Mouse (Mus musculus): ENCODE measurements at regions not wholly inside any gene's neighbourhood (a gene's known extent, or its start where the extent isn't known, plus 50 kb on each side); places are given as distances from the start of the nearest gene placed in this dataset.
A peak's percentile ranks its signal among the peaks of the same experiment; 100 is the strongest.

- no peak overlapping the region for H3K27ac ChIP-seq (ENCODE audit: low read length)
Observed at GRCm38 (mm10) chr10:17355476-17355875, 367.5 kb upstream of the Cited2 start.

GRCm38 (mm10) chr10:17356041-17356440 is 367.0 kb upstream of the Cited2 start:
- Histone ChIP-seq H3K27me3 (ENCODE audit: control insufficient read depth, insufficient read depth, low read length) (no peaks in the 10 kb centered on the region), H3K9ac (ENCODE audit: low read length) (no peak overlapping the region), H3K27ac (ENCODE audit: low read length) (no peak overlapping the region), H3K36me3 (ENCODE audit: control insufficient read depth, insufficient read depth, low read length) (no peaks in the 10 kb centered on the region), H3K9me3 (replicated peaks; ENCODE audit: control insufficient read depth, low read length) (no peaks in the 10 kb centered on the region), H3K4me2 (ENCODE audit: low read depth, low read length) (no peak overlapping the region), H3K4me3 (replicated peaks; ENCODE audit: low read length) (no peak overlapping the region), H3K4me1 (ENCODE audit: control insufficient read depth, insufficient read depth, low read length) (no peaks in the 10 kb centered on the region)
- ATAC-seq (ENCODE audit: insufficient read depth, low FRiP score): no peak
- 31% methylated on average over 3 of the region's 3 CpGs for WGBS

More at GRCm38 (mm10) chr10:17355476-17355875, 367.5 kb upstream of the Cited2 start:
- ATAC-seq (ENCODE audit: insufficient read depth, low FRiP score): no peak
- Histone ChIP-seq H3K4me3 (replicated peaks; ENCODE audit: low read length) (no peak overlapping the region), H3K36me3 (ENCODE audit: control insufficient read depth, insufficient read depth, low read length) (no peaks in the 10 kb centered on the region), H3K9ac (ENCODE audit: low read length) (no peak overlapping the region), H3K4me2 (ENCODE audit: low read depth, low read length) (no peak overlapping the region), H3K9me3 (replicated peaks; ENCODE audit: control insufficient read depth, low read length) (no peaks in the 10 kb centered on the region), H3K27me3 (ENCODE audit: control insufficient read depth, insufficient read depth, low read length) (no peaks in the 10 kb centered on the region), H3K4me1 (ENCODE audit: control insufficient read depth, insufficient read depth, low read length) (no peaks in the 10 kb centered on the region)
- WGBS: 52% methylated on average over 4 of the region's 4 CpGs

- WGBS: 77% methylated on average over 3 of the region's 3 CpGs
- H3K9ac ChIP-seq (ENCODE audit: low read length): no peak overlapping the region
- no peak overlapping the region for H3K27ac ChIP-seq (ENCODE audit: low read length)
- H3K4me2 ChIP-seq (ENCODE audit: low read depth, low read length): no peak overlapping the region
- H3K36me3 ChIP-seq (ENCODE audit: control insufficient read depth, insufficient read depth, low read length): no peaks in the 10 kb centered on the region
- H3K27me3 ChIP-seq (ENCODE audit: control insufficient read depth, insufficient read depth, low read length): no peaks in the 10 kb centered on the region
- ATAC-seq (ENCODE audit: insufficient read depth, low FRiP score): no peak
- peaks cover 3% of the 10 kb centered on the region; the same call in 1 of the 2 replicates for H3K4me1 ChIP-seq (ENCODE audit: control insufficient read depth, insufficient read depth, low read length)
- H3K4me3 ChIP-seq (replicated peaks; ENCODE audit: low read length): no peak overlapping the region
- no peaks in the 10 kb centered on the region for H3K9me3 ChIP-seq (replicated peaks; ENCODE audit: control insufficient read depth, low read length)
Observed at GRCm38 (mm10) chr10:17362643-17363042, 360.4 kb upstream of the Cited2 start.

GRCm38 (mm10) chr10:17366042-17366740 is 356.8 kb upstream of the Cited2 start:
- Histone ChIP-seq H3K36me3 (ENCODE audit: control insufficient read depth, insufficient read depth, low read length) (no peaks in the 10 kb centered on the region), H3K4me1 (ENCODE audit: control insufficient read depth, insufficient read depth, low read length) (peaks cover 3% of the 10 kb centered on the region; the same call in 1 of the 2 replicates), H3K4me2 (ENCODE audit: low read depth, low read length) (no peak overlapping the region), H3K4me3 (replicated peaks; ENCODE audit: low read length) (no peak overlapping the region), H3K9ac (ENCODE audit: low read length) (no peak overlapping the region), H3K9me3 (replicated peaks; ENCODE audit: control insufficient read depth, low read length) (no peaks in the 10 kb centered on the region), H3K27ac (ENCODE audit: low read length) (no peak overlapping the region), H3K27me3 (ENCODE audit: control insufficient read depth, insufficient read depth, low read length) (no peaks in the 10 kb centered on the region)
- 69% methylated on average over 3 of the region's 3 CpGs for WGBS
- ATAC-seq (ENCODE audit: insufficient read depth, low FRiP score): no peak

GRCm38 (mm10) chr10:17367026-17367425 is 356.0 kb upstream of the Cited2 start:
- Histone ChIP-seq H3K27me3 (ENCODE audit: control insufficient read depth, insufficient read depth, low read length) (no peaks in the 10 kb centered on the region), H3K4me3 (replicated peaks; ENCODE audit: low read length) (no peak overlapping the region), H3K36me3 (ENCODE audit: control insufficient read depth, insufficient read depth, low read length) (no peaks in the 10 kb centered on the region), H3K9me3 (replicated peaks; ENCODE audit: control insufficient read depth, low read length) (no peaks in the 10 kb centered on the region), H3K9ac (ENCODE audit: low read length) (no peak overlapping the region), H3K4me2 (ENCODE audit: low read depth, low read length) (no peak overlapping the region), H3K27ac (ENCODE audit: low read length) (no peak overlapping the region), H3K4me1 (ENCODE audit: control insufficient read depth, insufficient read depth, low read length) (peaks cover 3% of the 10 kb centered on the region; the same call in 1 of the 2 replicates)
- 29% methylated on average over 5 of the region's 5 CpGs for WGBS
- peak; percentile 21; the same call in 1 of the 2 replicates for ATAC-seq (ENCODE audit: insufficient read depth, low FRiP score)

- Histone ChIP-seq H3K4me1 (ENCODE audit: control insufficient read depth, insufficient read depth, low read length) (peaks cover 3% of the 10 kb centered on the region; the same call in 1 of the 2 replicates), H3K9ac (ENCODE audit: low read length) (no peak overlapping the region), H3K36me3 (ENCODE audit: control insufficient read depth, insufficient read depth, low read length) (no peaks in the 10 kb centered on the region), H3K4me2 (ENCODE audit: low read depth, low read length) (no peak overlapping the region), H3K4me3 (replicated peaks; ENCODE audit: low read length) (no peak overlapping the region), H3K27ac (ENCODE audit: low read length) (no peak overlapping the region), H3K27me3 (ENCODE audit: control insufficient read depth, insufficient read depth, low read length) (no peaks in the 10 kb centered on the region), H3K9me3 (replicated peaks; ENCODE audit: control insufficient read depth, low read length) (no peaks in the 10 kb centered on the region)
- ATAC-seq (ENCODE audit: insufficient read depth, low FRiP score): no peak
Observed at GRCm38 (mm10) chr10:17367430-17367829, 355.6 kb upstream of the Cited2 start.

GRCm38 (mm10) chr10:17368636-17369035 is 354.4 kb upstream of the Cited2 start:
- 70% methylated on average over 1 of the region's 1 CpGs for WGBS
- Histone ChIP-seq H3K27me3 (ENCODE audit: control insufficient read depth, insufficient read depth, low read length) (no peaks in the 10 kb centered on the region), H3K27ac (ENCODE audit: low read length) (no peak overlapping the region), H3K36me3 (ENCODE audit: control insufficient read depth, insufficient read depth, low read length) (no peaks in the 10 kb centered on the region), H3K4me2 (ENCODE audit: low read depth, low read length) (no peak overlapping the region), H3K9me3 (replicated peaks; ENCODE audit: control insufficient read depth, low read length) (no peaks in the 10 kb centered on the region), H3K4me1 (ENCODE audit: control insufficient read depth, insufficient read depth, low read length) (peaks cover 3% of the 10 kb centered on the region; the same call in 1 of the 2 replicates), H3K4me3 (replicated peaks; ENCODE audit: low read length) (no peak overlapping the region), H3K9ac (ENCODE audit: low read length) (no peak overlapping the region)
- ATAC-seq (ENCODE audit: insufficient read depth, low FRiP score): no peak

- Histone ChIP-seq H3K4me2 (ENCODE audit: low read depth, low read length) (no peak overlapping the region), H3K36me3 (ENCODE audit: control insufficient read depth, insufficient read depth, low read length) (no peaks in the 10 kb centered on the region), H3K9me3 (replicated peaks; ENCODE audit: control insufficient read depth, low read length) (no peaks in the 10 kb centered on the region), H3K27ac (ENCODE audit: low read length) (no peak overlapping the region), H3K4me3 (replicated peaks; ENCODE audit: low read length) (no peak overlapping the region), H3K9ac (ENCODE audit: low read length) (no peak overlapping the region), H3K4me1 (ENCODE audit: control insufficient read depth, insufficient read depth, low read length) (no peaks in the 10 kb centered on the region), H3K27me3 (ENCODE audit: control insufficient read depth, insufficient read depth, low read length) (no peaks in the 10 kb centered on the region)
- WGBS: 63% methylated on average over 2 of the region's 2 CpGs
- no peak for ATAC-seq (ENCODE audit: insufficient read depth, low FRiP score)
Observed at GRCm38 (mm10) chr10:17372905-17373304, 350.1 kb upstream of the Cited2 start.

- H3K27me3 ChIP-seq (ENCODE audit: control insufficient read depth, insufficient read depth, low read length): no peaks in the 10 kb centered on the region
- H3K9ac ChIP-seq (ENCODE audit: low read length): no peak overlapping the region
- no peak overlapping the region for H3K27ac ChIP-seq (ENCODE audit: low read length)
- no peaks in the 10 kb centered on the region for H3K4me1 ChIP-seq (ENCODE audit: control insufficient read depth, insufficient read depth, low read length)
- no peaks in the 10 kb centered on the region for H3K36me3 ChIP-seq (ENCODE audit: control insufficient read depth, insufficient read depth, low read length)
- no peak overlapping the region for H3K4me2 ChIP-seq (ENCODE audit: low read depth, low read length)
- 46% methylated on average over 2 of the region's 2 CpGs for WGBS
- H3K9me3 ChIP-seq (replicated peaks; ENCODE audit: control insufficient read depth, low read length): no peaks in the 10 kb centered on the region
- no peak overlapping the region for H3K4me3 ChIP-seq (replicated peaks; ENCODE audit: low read length)
- no peak for ATAC-seq (ENCODE audit: insufficient read depth, low FRiP score)
Observed at GRCm38 (mm10) chr10:17374047-17374446, 349.0 kb upstream of the Cited2 start.

Data from stomach, embryonic 16.5 days (tissue).